Mouse (Mus musculus) forebrain, embryonic 13.5 days (tissue): ENCODE data around the gene Trim75. TPM values are rescaled to one million over a fixed set of nuclear protein-coding genes. Genes with fewer than 3 reads are reported as not detected.
"Not testable (repeated sequence)": the region's sequence is repeated elsewhere in the genome, so short reads cannot be mapped to it uniquely, and the experiment has no call there.

Experiments used
- ATAC-seq: fragments of 200-750 bp; cut with Nextera tagmentation; 2 replicates; pipeline ENCODE4 v1.8.0; 2017
- H3K27ac ChIP-seq: fragments of 300-500 bp; sonication (generic); 2 replicates; pipeline ENCODE4 v1.5.1; 2015; ENCODE audit warnings: inconsistent platforms, mild to moderate bottlenecking, moderate library complexity
- H3K27me3 ChIP-seq: fragments of 300-500 bp; sonication (generic); 2 replicates; pipeline ENCODE4 v1.6.1; 2015; ENCODE audit warnings: mild to moderate bottlenecking, inconsistent platforms
- H3K36me3 ChIP-seq: fragments of 300-500 bp; sonication (generic); 2 replicates; pipeline ENCODE4 v1.6.1; 2015; ENCODE audit warnings: mild to moderate bottlenecking, inconsistent platforms; ENCODE audit not compliant: poor library complexity, severe bottlenecking
- H3K4me1 ChIP-seq: fragments of 300-500 bp; sonication (generic); 2 replicates; pipeline ENCODE4 v1.6.1; 2015; ENCODE audit warnings: inconsistent platforms
- H3K4me2 ChIP-seq: fragments of 300-500 bp; sonication (generic); 2 replicates; pipeline ENCODE4 v1.6.1; 2015; ENCODE audit warnings: inconsistent platforms, mild to moderate bottlenecking, moderate library complexity
- H3K4me3 ChIP-seq: fragments of 300-500 bp; sonication (generic); 2 replicates; pipeline ENCODE4 v1.5.1; 2015; ENCODE audit warnings: mild to moderate bottlenecking, inconsistent platforms
- H3K9ac ChIP-seq: fragments of 300-500 bp; sonication (generic); 2 replicates; pipeline ENCODE4 v1.6.1; 2015; ENCODE audit warnings: mild to moderate bottlenecking, inconsistent platforms
- H3K9me3 ChIP-seq: fragments of 300-500 bp; sonication (generic); replicated peaks from 2 replicates; pipeline ENCODE4 v1.6.1; 2016; ENCODE audit warnings: inconsistent platforms
- WGBS: fragments of 180-500 bp; shearing (Covaris S2); methylation state at CpG from one replicate; pipeline ENCODE4 v1.1.7; 2015; 5-methylcytosine and 5-hydroxymethylcytosine counted together
- polyA plus RNA-seq: library from polyadenylated mRNA; unstranded; fragments of >200 nt; fragmentation: Nextera tagmentation; extraction: Ambion mirVana; gene quantifications from 2 replicates; pipeline ENCODE4 v1.2.1, GENCODE M21; 2015

Trim75 gene
- polyA plus RNA-seq: 0.17 TPM in 1 of 2 replicates, not detected in the other

GRCm38 (mm10) chr8:64987731-64988130 is at the start of gene Trim75:
Gene Trim75, minus strand, starts transcription at chr8:64987831.
- Histone ChIP-seq H3K4me3 (no peak within 1 kb of the TSS), H3K4me1 (no peaks in the 10 kb centered on the region), H3K36me3 (no peaks in the 10 kb centered on the region), H3K9me3 (no peaks in the 10 kb centered on the region; the same call in 1 of the 2 replicates), H3K9ac (no peak within 1 kb of the TSS), H3K27me3 (no peaks in the 10 kb centered on the region), H3K4me2 (no peak within 1 kb of the TSS), H3K27ac (no peak within 1 kb of the TSS)
- no peak for ATAC-seq
- 93% methylated on average over 4 of the region's 4 CpGs for WGBS

GRCm38 (mm10) chr8:65037117-65037533 is 49.5 kb upstream of the Trim75 start, which contains the start of gene Apela:
Gene Apela, minus strand, starts transcription at chr8:65037336.
- no peaks in the 10 kb centered on the region for H3K27me3 ChIP-seq
- peak within 1 kb of the TSS; percentile 34 for H3K4me3 ChIP-seq
- peak; percentile 86 for ATAC-seq
- no peaks in the 10 kb centered on the region for H3K36me3 ChIP-seq
- H3K4me2 ChIP-seq: peak within 1 kb of the TSS; percentile 62
- H3K4me1 ChIP-seq: peaks cover 29% of the 10 kb centered on the region
- under 1% methylated on average over 8 of the region's 8 CpGs for WGBS
- no peak within 1 kb of the TSS for H3K27ac ChIP-seq
- H3K9me3 ChIP-seq: no peaks in the 10 kb centered on the region
- peak within 1 kb of the TSS; percentile 26; the same call in 1 of the 2 replicates for H3K9ac ChIP-seq

GRCm38 (mm10) chr8:65034136-65034535 is 46.5 kb upstream of the Trim75 start:
- H3K9ac ChIP-seq: no peak overlapping the region
- H3K4me1 ChIP-seq: peaks cover 29% of the 10 kb centered on the region
- no peak overlapping the region for H3K27ac ChIP-seq
- H3K4me2 ChIP-seq: peak overlapping the region; percentile 58; the same call in 1 of the 2 replicates
- no peaks in the 10 kb centered on the region for H3K36me3 ChIP-seq
- no peaks in the 10 kb centered on the region for H3K9me3 ChIP-seq
- no peaks in the 10 kb centered on the region for H3K27me3 ChIP-seq
- WGBS: 32% methylated on average over 2 of the region's 2 CpGs
- ATAC-seq: no peak
- no peak overlapping the region for H3K4me3 ChIP-seq

- 76% methylated on average over 13 of the region's 13 CpGs for WGBS
- no peaks in the 10 kb centered on the region for H3K36me3 ChIP-seq
- H3K9me3 ChIP-seq: no peaks in the 10 kb centered on the region
- H3K4me2 ChIP-seq: no peak overlapping the region
- no peak overlapping the region for H3K4me3 ChIP-seq
- H3K9ac ChIP-seq: no peak overlapping the region
- no peaks in the 10 kb centered on the region for H3K27me3 ChIP-seq
- H3K4me1 ChIP-seq: peaks cover 29% of the 10 kb centered on the region
- ATAC-seq: no peak
- no peak overlapping the region for H3K27ac ChIP-seq
Observed at GRCm38 (mm10) chr8:65033056-65033455, 45.4 kb upstream of the Trim75 start.

GRCm38 (mm10) chr8:65032107-65032506 is 44.5 kb upstream of the Trim75 start:
- no peak overlapping the region for H3K4me3 ChIP-seq
- ATAC-seq: no peak
- H3K27ac ChIP-seq: no peak overlapping the region
- WGBS: 100% methylated on average over 1 of the region's 1 CpGs
- H3K27me3 ChIP-seq: no peaks in the 10 kb centered on the region
- no peak overlapping the region for H3K4me2 ChIP-seq
- H3K4me1 ChIP-seq: peaks cover 24% of the 10 kb centered on the region
- no peaks in the 10 kb centered on the region for H3K36me3 ChIP-seq
- H3K9me3 ChIP-seq: no peaks in the 10 kb centered on the region
- H3K9ac ChIP-seq: no peak overlapping the region

GRCm38 (mm10) chr8:65030735-65031485 is 43.3 kb upstream of the Trim75 start:
- Histone ChIP-seq H3K27me3 (no peaks in the 10 kb centered on the region), H3K27ac (no peak overlapping the region), H3K4me2 (no peak overlapping the region), H3K4me3 (no peak overlapping the region), H3K36me3 (no peaks in the 10 kb centered on the region), H3K9ac (no peak overlapping the region), H3K4me1 (peaks cover 22% of the 10 kb centered on the region), H3K9me3 (no peaks in the 10 kb centered on the region)
- no peak; the same call in 1 of the 2 replicates for ATAC-seq
- 78% methylated on average over 4 of the region's 4 CpGs for WGBS

- Histone ChIP-seq H3K27ac (no peak overlapping the region), H3K36me3 (no peaks in the 10 kb centered on the region), H3K4me3 (no peak overlapping the region), H3K9me3 (no peaks in the 10 kb centered on the region), H3K27me3 (no peaks in the 10 kb centered on the region), H3K4me1 (peaks cover 14% of the 10 kb centered on the region), H3K9ac (no peak overlapping the region), H3K4me2 (no peak overlapping the region)
- no peak for ATAC-seq
- WGBS: 90% methylated on average over 4 of the region's 4 CpGs
Observed at GRCm38 (mm10) chr8:65029776-65030175, 42.1 kb upstream of the Trim75 start.

GRCm38 (mm10) chr8:65028959-65029686 is 41.5 kb upstream of the Trim75 start:
- H3K27me3 ChIP-seq: no peaks in the 10 kb centered on the region
- WGBS: 81% methylated on average over 12 of the region's 12 CpGs
- no peak overlapping the region for H3K27ac ChIP-seq
- no peaks in the 10 kb centered on the region for H3K36me3 ChIP-seq
- no peak overlapping the region for H3K4me3 ChIP-seq
- no peak overlapping the region for H3K9ac ChIP-seq
- ATAC-seq: no peak
- H3K4me2 ChIP-seq: no peak overlapping the region
- no peaks in the 10 kb centered on the region for H3K9me3 ChIP-seq
- H3K4me1 ChIP-seq: peaks cover 7% of the 10 kb centered on the region

GRCm38 (mm10) chr8:65022485-65022884 is 34.9 kb upstream of the Trim75 start:
- Histone ChIP-seq H3K9me3 (no peaks in the 10 kb centered on the region), H3K36me3 (no peaks in the 10 kb centered on the region), H3K4me2 (no peak overlapping the region), H3K27me3 (no peaks in the 10 kb centered on the region), H3K27ac (no peak overlapping the region), H3K4me3 (no peak overlapping the region), H3K4me1 (no peaks in the 10 kb centered on the region), H3K9ac (no peak overlapping the region)
- WGBS: 53% methylated on average over 8 of the region's 8 CpGs
- ATAC-seq: peak; percentile 74; the same call in 1 of the 2 replicates

GRCm38 (mm10) chr8:65018423-65018822 is 30.8 kb upstream of the Trim75 start, which contains the start of the genes Trim61 and Trim60:
Gene Trim61, minus strand, starts transcription at chr8:65018523.
Gene Trim60, minus strand, starts transcription at chr8:65018584.
- Histone ChIP-seq H3K27ac (no peak within 1 kb of the TSS), H3K4me2 (no peak within 1 kb of the TSS)
- WGBS: 90% methylated on average over 8 of the region's 8 CpGs

GRCm38 (mm10) chr8:65007616-65008015 is 20.0 kb upstream of the Trim75 start:
- H3K4me2 ChIP-seq, H3K4me1 ChIP-seq, H3K9ac ChIP-seq, ATAC-seq, H3K27me3 ChIP-seq, H3K4me3 ChIP-seq, H3K9me3 ChIP-seq, H3K27ac ChIP-seq, H3K36me3 ChIP-seq: not testable (repeated sequence)
- WGBS: 76% methylated on average over 6 of the region's 6 CpGs

More at GRCm38 (mm10) chr8:65018423-65018822, 30.8 kb upstream of the Trim75 start, which contains the start of the genes Trim61 and Trim60:
- H3K4me3 ChIP-seq: no peak within 1 kb of the TSS
- no peak within 1 kb of the TSS for H3K9ac ChIP-seq
- ATAC-seq: no peak
- no peaks in the 10 kb centered on the region for H3K4me1 ChIP-seq
- H3K27me3 ChIP-seq: no peaks in the 10 kb centered on the region
- no peaks in the 10 kb centered on the region for H3K36me3 ChIP-seq
- H3K9me3 ChIP-seq: no peaks in the 10 kb centered on the region

GRCm38 (mm10) chr8:64998806-64999365 is 11.3 kb upstream of the Trim75 start:
- whole genome bisulfite sequencing: 89% methylated on average over 4 of the region's 4 CpGs
- Histone ChIP-seq H3K27ac (no peak overlapping the region), H3K4me3 (no peak overlapping the region), H3K27me3 (no peaks in the 10 kb centered on the region), H3K9ac (no peak overlapping the region), H3K4me2 (no peak overlapping the region), H3K4me1 (no peaks in the 10 kb centered on the region), H3K9me3 (no peaks in the 10 kb centered on the region), H3K36me3 (no peaks in the 10 kb centered on the region)
- no peak for ATAC-seq
